Mouse (Mus musculus) brain, embryonic 14.5 days (tissue): ENCODE measurements around the gene Inip. TPM values are rescaled to one million over a fixed set of nuclear protein-coding genes. Genes with fewer than 3 reads are reported as not detected.
A peak's percentile ranks its signal among the peaks of the same experiment; 100 is the strongest.

ENCODE experiments used
- DNase-seq: peaks from one replicate; pipeline ENCODE4 v3.0.0-alpha.2; 2011; ENCODE audit warnings: low read depth
- CTCF ChIP-seq: fragments of 200-500 bp; IDR thresholded peaks from 2 replicates; pipeline ENCODE4 v1.5.1; 2012; ENCODE audit warnings: inconsistent platforms, mild to moderate bottlenecking, moderate library complexity, borderline replicate concordance; ENCODE audit not compliant: insufficient read depth, insufficient read length; ENCODE audit errors: extremely low read depth
- POLR2A ChIP-seq: fragments of 200-500 bp; IDR thresholded peaks from 2 replicates; pipeline ENCODE4 v1.6.1; 2012; ENCODE audit warnings: mild to moderate bottlenecking, inconsistent platforms, borderline replicate concordance; ENCODE audit not compliant: poor library complexity, insufficient read depth, insufficient read length, severe bottlenecking; ENCODE audit errors: extremely low read depth
- polyA plus RNA-seq: library from polyadenylated mRNA; depleted of rRNA; stranded (reverse); fragments of >200 nt; gene quantifications from 2 replicates; pipeline ENCODE4 v1.2.3, GENCODE M21; 2012

Inip gene
- polyA plus RNA-seq, 1 experiment: 32.8 TPM

GRCm38 (mm10) chr4:59819054-59819472, 17.7 kb upstream of the Inip start:
- TF ChIP-seq CTCF: no peak
- no peak for TF ChIP-seq POLR2A
- peak; percentile 85 for DNase-seq

DNA sequence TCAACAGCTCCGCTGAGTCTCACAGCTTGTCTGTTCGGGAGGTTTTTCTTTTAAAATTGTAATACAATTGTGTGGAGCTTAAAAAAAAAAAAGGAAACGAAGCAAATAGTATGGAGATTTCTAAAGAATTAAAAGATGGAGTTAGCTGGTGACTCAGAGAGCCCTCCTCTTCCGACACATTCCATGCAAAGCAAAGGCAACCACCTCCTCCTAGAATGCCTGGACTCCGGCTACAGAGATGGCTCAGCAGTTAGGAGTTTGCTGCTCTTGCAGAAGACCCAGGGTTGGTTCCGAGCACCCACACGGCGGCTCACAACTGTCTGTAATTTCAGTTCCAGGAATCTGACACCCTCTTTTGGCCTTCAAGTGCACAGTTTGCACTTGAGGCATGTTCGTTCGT, 17.1 kb upstream of the Inip start:
- no peak for TF ChIP-seq POLR2A
- TF ChIP-seq CTCF: no peak
- DNase-seq: no peak

DNA sequence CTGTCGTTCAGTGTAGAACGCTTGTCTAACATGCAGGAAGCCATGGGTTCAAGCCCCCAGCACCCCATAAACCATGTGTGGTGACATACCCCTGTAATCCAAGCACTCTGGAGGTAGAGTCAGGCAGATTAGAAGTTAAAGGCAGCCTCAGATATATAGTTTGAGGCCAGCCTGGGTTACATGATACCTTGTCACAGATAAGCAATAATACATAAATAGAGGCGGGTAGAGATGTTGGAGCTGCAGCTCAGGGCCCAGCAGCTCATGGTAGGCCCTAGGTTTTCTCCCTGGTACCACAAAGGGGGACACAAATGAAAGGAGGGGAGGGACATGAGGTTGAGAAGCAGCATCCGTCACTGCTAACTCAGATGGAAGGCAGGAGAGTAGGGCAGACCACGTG, 16.4 kb upstream of the Inip start:
- TF ChIP-seq CTCF: no peak
- no peak for DNase-seq

DNA sequence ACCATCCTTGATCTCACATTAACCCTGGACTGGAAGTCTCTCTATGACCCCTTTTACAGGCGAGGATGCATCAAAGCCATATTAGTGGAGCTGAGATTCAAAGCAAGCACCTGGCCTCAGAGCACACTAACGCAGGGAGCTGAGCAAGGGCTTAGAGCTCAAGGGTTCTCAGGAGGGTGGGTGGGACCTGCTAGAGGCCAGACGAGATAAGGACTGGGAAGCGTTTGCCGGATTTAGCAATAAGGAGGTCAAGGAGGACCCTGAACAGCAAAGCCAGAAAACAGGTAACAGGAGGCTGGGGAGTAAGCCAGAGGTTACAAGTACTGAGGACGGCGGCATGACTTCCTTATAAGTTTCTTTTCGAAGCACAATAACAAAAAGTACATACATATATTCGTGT, 15.1 kb upstream of the Inip start:
- TF ChIP-seq CTCF: no peak
- no peak for TF ChIP-seq POLR2A
- DNase-seq: no peak

DNA sequence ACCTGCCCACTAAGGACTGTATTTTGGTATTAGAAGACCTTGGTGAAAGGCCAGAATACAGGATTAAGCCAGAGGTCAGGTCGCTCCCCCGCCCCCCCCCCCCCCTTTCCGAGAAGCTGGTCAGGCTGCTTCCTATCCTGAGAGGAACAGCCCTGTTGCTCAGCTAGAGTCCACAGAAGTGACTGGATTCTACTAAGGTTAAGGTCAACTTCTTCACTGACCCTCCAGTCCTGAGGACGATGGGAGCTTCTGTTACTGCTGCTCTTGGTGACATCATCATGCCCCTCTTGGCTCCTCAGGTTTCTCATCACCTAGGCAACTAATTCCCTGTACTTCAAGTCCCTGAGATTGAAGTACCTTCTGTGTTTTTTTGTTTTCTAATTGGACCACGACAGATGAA, 14.6 kb upstream of the Inip start:
- DNase-seq: no peak
- TF ChIP-seq POLR2A (no peak), CTCF (no peak)

- DNase-seq: no peak
- TF ChIP-seq CTCF (no peak), POLR2A (no peak)
Measured at GRCm38 (mm10) chr4:59815121-59815810, 13.9 kb upstream of the Inip start.

- TF ChIP-seq CTCF: no peak
- no peak for TF ChIP-seq POLR2A
- no peak for DNase-seq
Measured at GRCm38 (mm10) chr4:59814094-59814493, 12.7 kb upstream of the Inip start.

GRCm38 (mm10) chr4:59808396-59808795, 7.0 kb upstream of the Inip start:
- DNase-seq: no peak
- TF ChIP-seq POLR2A (no peak), CTCF (peak; percentile 21; the same call in 1 of the 2 replicates)

DNA sequence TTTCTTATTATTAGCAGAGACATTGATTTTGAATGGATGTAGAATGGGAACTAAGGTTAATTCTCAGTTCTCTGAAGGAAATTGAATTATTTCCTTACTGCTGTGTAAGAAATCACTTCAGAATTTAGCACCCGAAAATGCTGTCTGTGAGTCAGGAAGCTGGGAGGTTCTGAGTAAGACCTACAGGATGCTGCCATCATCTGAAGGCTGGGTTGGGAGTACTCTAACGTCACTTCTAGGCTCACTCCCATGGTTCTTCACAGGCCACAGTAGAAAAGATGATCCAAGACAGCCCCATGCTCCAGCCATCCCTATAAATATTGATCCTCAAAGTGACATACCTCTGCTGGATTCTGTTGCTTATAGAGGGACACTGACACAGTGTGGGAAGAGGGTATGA, 6.1 kb upstream of the Inip start:
- TF ChIP-seq CTCF (no peak), POLR2A (no peak)
- DNase-seq: no peak

GRCm38 (mm10) chr4:59806879-59807195, 5.4 kb upstream of the Inip start:
- DNase-seq: peak; percentile 38
- TF ChIP-seq CTCF (no peak), POLR2A (no peak)

GRCm38 (mm10) chr4:59805968-59806878, 4.8 kb upstream of the Inip start:
- DNase-seq: peak; percentile 46
- TF ChIP-seq CTCF: no peak
- no peak for TF ChIP-seq POLR2A

DNA sequence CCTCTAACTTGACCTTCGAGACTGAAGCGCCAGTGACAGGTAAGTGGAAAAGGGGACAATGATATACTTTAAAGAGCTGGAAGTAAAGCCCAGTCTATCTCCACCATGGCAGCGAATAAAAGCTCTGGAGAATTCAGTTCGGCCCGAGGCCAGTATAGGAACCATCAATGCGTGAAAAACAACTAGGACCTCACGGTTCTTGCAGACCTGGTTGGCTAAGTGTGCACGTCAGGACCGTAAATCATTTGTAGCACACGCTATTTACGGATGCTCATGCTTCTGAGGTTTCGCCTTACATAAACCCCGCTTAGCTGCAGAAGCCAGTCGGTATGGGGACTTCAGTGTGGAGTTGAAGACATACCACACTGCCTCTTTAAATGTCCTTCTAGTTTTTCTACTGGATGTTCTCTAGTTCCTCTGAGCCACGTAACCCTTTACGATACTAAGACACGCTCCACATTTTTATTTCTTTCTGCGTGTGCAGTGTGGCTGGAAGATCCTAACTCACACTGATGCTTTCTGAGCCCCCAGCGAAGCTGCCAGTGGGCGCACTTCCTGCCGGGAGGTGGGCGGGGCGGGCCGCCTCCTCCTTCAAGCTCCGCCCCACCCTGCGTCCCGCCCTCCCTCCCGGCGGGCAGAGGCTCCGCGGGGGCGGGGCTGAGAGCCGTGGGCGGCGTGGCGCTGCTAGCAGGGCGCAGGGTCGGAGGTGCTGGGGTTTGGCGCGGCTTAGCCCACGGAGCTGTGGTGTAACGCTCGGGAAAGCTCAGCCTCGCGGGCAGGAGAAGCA, 4.0 kb upstream of the Inip start, which contains the start of gene Snx30:
Gene Snx30, plus strand, starts transcription at position 660 of the 787 bp plus-strand sequence.
- TF ChIP-seq CTCF (no peak), POLR2A (peak; percentile 84)
- peak; percentile 96 for DNase-seq
